Mouse (Mus musculus) embryo, embryonic 10.5 days (tissue): ENCODE measurements around the gene Sema7a.

Experiments used
- DNase-seq: peaks from one replicate; pipeline ENCODE4 v3.0.0-alpha.2; 2015; ENCODE audit warnings: low spot score

Gene Sema7a

DNA sequence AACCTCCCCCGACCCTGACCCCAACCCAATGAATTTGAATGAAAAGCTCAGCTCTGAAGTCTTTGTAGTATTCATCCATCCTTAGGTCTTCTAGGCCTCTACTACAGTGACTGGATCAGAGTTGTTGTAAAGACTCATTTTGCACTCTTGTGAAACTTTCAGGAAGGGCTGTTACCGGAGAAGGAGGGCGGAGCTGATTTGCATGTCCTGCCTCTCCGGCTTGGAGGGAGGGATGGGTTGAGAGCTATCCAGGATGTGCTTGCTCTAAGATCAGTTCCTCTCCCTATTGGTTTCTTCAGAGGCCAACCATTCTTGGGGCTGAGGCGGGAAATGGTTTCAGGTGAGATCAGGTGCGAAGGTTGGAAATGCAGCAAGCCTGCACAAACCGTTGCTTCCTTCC lies 71.1 kb downstream of the Sema7a start:
- DNase-seq: peak; percentile 63

DNA sequence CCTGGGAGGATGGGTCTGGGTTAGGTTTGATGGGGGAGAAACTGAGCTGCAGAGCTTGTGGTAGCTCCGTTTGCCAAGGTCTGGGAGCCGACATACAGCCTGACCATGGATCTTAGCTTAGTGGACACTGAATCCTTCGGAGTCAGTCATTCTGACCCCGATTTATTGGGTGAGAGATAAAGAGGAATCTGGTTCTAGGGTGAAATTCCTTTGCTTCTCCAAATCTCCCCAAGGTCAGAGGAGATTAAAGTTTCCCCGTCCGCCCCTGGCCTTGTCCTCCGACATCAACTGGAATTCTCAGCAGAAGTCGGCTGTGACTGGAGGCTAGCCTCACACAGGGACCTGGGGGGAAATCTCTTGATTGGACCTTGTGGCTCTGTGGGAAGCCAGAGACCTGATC lies 71.6 kb downstream of the Sema7a start:
- no peak for DNase-seq
